Comparison of ENCODE assay signal across 24 mouse cellular contexts in the genomic region with DNA sequence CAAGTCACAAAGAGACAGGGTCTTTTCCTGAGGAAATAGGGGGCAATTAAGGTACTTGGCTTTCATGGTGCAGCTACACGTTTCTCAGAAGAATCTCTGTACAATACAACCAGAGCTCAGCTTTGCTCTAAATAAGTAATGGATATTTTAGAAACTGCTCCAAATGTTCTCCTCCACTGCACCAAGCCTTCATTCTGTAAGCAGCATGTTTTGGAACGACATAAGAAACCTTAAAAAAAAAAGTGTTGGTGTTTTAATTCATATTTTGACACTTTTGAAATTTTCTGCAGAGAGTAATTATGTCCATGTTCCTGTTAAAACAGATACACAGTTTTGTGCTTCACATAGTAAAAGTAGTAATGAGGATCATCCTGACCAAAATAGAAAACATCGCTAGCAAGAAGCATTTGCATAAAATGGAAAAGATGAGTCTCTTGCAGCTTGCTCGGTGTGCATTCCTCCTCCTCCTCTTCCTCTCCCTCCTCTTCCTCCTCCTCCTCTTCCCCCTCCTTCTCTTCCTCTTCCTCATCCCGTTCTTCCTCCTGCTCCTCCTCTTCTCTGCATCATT.
"Had no signal": no experiment of that assay in that cellular context is flagged by ENCODE, and none has a peak within 500 bp of the region (broad histone marks: within the 10 kb centered on the region; RNA-seq: fewer than 3 reads in every experiment).

No protein-coding gene starts in this region.

- H3K27ac ChIP-seq: limb, embryonic 10.5 days; limb, embryonic 13.5 days; liver, embryonic 12.5 days; liver, embryonic 15.5 days; lung, embryonic 15.5 days; midbrain, embryonic 10.5 days; midbrain, embryonic 13.5 days; neural tube, embryonic 13.5 days; stomach, embryonic 15.5 days had no signal

- DNase-seq: kidney, adult 18-20 months; kidney, adult 9 months; kidney, postnatal 14 days; kidney, postnatal 4 days; liver; lung, adult 18-20 months; lung, postnatal 10 days; lung, postnatal 36 days; retina, postnatal 1 day; thymus, adult 18-20 months; thymus, postnatal 36 days had no signal

- ATAC-seq: intestine, embryonic 16.5 days; liver, embryonic 12.5 days; midbrain, embryonic 13.5 days; midbrain, embryonic 16.5 days had no signal

- H3K4me3 ChIP-seq: limb, embryonic 10.5 days; limb, embryonic 13.5 days; liver, embryonic 12.5 days; liver, embryonic 15.5 days; lung, embryonic 15.5 days; megakaryocyte, embryonic 14.5 days; midbrain, embryonic 10.5 days; midbrain, embryonic 13.5 days; myocyte; neural tube, embryonic 13.5 days; stomach, embryonic 15.5 days had no signal
